Mouse (Mus musculus) monocyte, adult 2 months (primary cell): Measurements from ENCODE around the gene Serpinf1.
A peak's percentile ranks its signal among the peaks of the same experiment; 100 is the strongest.
"Not testable (repeated sequence)": the region's sequence is repeated elsewhere in the genome, so short reads cannot be mapped to it uniquely, and the experiment has no call there.

Experiments used
- DNase-seq, 2 experiments: peaks; one replicate each; pipeline ENCODE4 v3.0.0; 2022; ENCODE audit warnings: low spot score in 2 of 2, low read depth in 1 of 2

Gene Serpinf1

GRCm38 (mm10) chr11:75455971-75456370 is 33.5 kb upstream of the Serpinf1 start:
- DNase-seq = not testable (repeated sequence)

DNA sequence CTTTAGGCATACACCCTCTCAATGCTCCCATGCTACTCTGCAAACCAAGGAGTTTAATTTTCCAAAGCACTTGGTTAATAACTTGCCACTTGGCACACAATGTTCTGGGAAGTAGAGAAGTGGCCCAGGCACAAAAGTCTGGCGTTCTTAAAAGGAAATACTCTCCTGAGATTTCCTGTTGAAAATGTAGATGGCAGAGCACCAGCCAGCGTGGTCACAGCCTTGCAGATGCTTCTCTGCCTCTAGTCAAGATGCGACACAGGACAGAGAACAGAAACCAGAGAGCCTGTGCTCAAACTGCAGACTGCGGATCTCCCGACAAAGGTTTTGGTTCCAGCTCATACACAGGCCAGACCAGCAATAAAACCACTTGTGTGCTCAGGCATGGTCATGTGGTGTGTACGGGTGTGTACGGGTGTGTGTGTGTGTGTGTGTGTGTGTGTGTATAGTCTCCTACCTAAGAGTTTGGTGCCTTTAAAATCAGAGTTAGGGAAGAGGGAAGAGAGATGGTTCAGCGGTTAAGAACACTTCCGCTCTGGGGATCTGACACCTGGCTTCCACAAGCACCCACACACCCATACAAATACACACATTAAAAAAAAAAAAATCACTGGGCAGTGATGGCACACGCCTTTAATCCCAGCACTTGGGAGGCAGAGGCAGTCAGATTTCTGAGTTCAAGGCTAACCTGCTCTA is 32.7 kb upstream of the Serpinf1 start:
- DNase-seq = no peak

GRCm38 (mm10) chr11:75453991-75454930 is 31.8 kb upstream of the Serpinf1 start, which contains the start of gene Wdr81:
Gene Wdr81 (minus strand): TSS chr11:75454717.
- peak in 1 of 2 experiments; percentile 79 for DNase-seq

DNA sequence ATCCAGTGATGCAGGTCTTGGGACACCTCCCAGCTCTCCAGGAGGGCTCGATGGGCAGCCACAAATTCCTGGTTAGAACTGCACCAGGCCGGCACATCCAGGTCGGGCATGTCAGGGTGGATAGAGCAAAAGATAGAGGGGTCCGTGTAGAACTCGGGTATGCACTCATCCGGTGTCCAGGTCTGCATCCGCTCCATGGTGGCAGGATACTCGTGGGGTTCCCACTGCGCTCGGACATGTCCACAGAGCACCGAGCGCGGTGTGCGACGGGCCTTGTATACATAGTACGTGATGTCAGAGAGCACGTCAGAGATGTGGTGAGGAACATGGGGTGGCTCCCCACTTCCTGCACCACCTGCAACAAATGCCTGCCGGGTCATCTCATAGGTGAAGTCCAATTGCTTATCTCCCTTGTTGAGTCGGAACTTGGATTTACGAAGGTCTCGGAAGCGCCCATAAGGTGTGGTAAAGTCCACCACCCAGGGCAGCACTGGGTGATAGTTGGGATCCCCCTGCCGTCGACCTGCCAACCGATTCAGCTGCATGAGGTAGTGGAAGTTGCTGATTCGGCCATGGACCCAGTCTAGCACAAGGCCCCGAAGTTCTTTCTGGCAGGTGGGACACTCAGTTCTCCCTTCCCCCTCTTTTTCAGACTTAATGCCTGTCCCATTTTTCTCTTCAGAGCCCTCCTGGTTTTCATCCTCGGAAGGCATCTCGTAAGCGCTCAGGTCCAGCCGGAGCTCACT is 30.5 kb upstream of the Serpinf1 start:
- DNase-seq = no peak

DNA sequence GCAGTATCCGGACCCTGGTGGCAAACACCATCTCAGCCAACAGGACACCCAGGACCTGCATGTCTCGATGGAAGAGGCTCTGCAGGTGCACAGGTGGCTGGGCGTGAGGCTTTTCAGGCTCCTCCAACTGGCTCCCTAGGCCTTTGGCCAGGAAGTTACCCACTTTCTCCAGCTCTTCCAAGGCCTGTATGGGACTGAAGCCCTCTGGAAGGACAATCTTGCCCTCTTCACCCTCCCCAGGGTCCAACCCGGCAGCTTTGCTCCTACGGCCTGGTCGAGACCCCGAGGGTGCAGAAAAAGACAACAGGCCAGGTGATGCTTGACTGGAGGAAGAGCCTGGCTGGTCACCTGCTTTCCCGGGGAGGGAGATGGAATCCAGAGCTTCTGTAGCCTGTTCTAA is 29.6 kb upstream of the Serpinf1 start:
- DNase-seq = no peak

DNA sequence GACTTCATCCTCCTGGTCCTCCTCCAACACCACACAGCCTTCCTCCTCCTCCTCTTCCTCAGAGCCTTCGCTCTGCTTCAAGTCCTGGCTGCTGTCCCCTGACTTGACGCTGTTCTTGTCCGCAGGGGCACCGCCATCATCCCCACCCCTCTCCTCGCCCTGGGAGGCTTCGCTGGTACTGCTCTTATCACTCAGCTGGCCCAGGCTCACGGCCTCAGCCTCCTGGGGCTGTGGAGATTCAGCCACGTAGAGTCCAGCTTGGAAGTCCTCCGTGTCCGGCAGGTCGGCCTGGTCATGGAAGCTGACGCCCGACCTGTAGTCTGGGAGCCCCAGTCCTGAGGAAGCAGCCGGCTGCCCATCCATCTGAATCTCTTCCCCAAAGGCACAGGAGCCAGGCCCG is 28.4 kb upstream of the Serpinf1 start:
- DNase-seq = no peak

GRCm38 (mm10) chr11:75450304-75450908 is 27.9 kb upstream of the Serpinf1 start:
- no peak for DNase-seq

GRCm38 (mm10) chr11:75449695-75450094 is 27.2 kb upstream of the Serpinf1 start:
- DNase-seq = no peak

- DNase-seq = no peak
These were observed 26.1 kb upstream of the Serpinf1 start for GRCm38 (mm10) chr11:75448575-75448974.

GRCm38 (mm10) chr11:75443711-75444110 is 21.2 kb upstream of the Serpinf1 start:
- no peak for DNase-seq

GRCm38 (mm10) chr11:75441601-75442000 is 19.1 kb upstream of the Serpinf1 start:
- no peak for DNase-seq

GRCm38 (mm10) chr11:75441034-75441433 is 18.5 kb upstream of the Serpinf1 start:
- no peak for DNase-seq

DNA sequence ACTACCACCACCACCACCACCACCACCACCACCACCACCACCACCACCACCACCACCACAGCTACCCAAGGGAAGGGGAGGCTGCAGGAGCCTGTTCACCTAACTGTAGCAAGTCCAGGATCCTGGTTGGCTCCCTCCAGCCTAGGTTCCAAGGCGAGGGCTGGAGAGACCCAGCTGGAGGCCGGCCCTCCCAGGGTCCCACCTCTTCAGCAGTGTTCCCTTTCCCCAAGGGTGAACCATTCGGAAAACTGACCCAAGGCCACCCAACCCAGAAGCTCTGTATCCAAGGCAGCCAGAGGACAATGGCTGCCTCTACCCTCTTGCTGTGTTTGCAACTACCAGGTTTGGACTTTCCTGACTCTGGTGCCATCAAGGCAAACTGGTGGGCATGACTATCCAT is 17.4 kb upstream of the Serpinf1 start:
- DNase-seq = no peak

GRCm38 (mm10) chr11:75439363-75439762 is 16.9 kb upstream of the Serpinf1 start, which contains the start of gene Serpinf2:
Gene Serpinf2 (minus strand): TSS chr11:75439591.
- no peak for DNase-seq

GRCm38 (mm10) chr11:75438804-75439203 is 16.3 kb upstream of the Serpinf1 start:
- DNase-seq = no peak

GRCm38 (mm10) chr11:75438194-75438593 is 15.7 kb upstream of the Serpinf1 start:
- no peak for DNase-seq

- DNase-seq = no peak
These were observed 11.6 kb upstream of the Serpinf1 start for GRCm38 (mm10) chr11:75434138-75434537.

DNA sequence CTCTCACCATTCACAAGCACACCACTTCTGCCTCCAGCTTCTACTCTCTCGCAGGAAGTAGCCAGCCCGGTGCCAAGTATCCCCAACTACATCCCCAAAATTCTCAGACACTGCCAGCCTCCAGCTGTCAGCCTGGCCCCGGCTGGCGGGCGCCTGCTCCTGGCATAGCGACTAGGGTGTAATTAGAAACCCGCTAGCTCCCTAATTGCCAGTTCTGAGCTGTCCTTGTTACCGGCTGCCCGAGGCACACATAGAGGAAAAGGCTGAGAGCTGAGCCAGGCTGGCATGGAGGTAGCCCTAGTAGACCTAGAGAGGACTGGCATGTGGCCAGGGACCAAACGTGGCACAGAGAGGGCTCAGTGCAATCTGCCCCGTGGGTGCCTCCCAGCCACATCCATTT is 8.8 kb upstream of the Serpinf1 start:
- no peak for DNase-seq

- peak in 1 of 2 experiments; percentile 49 for DNase-seq
These were observed 6.7 kb upstream of the Serpinf1 start for GRCm38 (mm10) chr11:75429019-75429705.

GRCm38 (mm10) chr11:75424459-75424858 is 2.0 kb upstream of the Serpinf1 start:
- DNase-seq = no peak
